Mouse (Mus musculus) brain, embryonic 14.5 days (tissue): ENCODE measurements at regions not wholly inside any gene's neighbourhood (a gene's known extent, or its start where the extent isn't known, plus 50 kb on each side); places are given as distances from the start of the nearest gene placed in this dataset.

Experiments used
- CTCF ChIP-seq: fragments of 200-500 bp; IDR thresholded peaks from 2 replicates; pipeline ENCODE4 v1.5.1; 2012; ENCODE audit warnings: inconsistent platforms, mild to moderate bottlenecking, moderate library complexity, borderline replicate concordance; ENCODE audit not compliant: insufficient read depth, insufficient read length; ENCODE audit errors: extremely low read depth
- POLR2A ChIP-seq: fragments of 200-500 bp; IDR thresholded peaks from 2 replicates; pipeline ENCODE4 v1.6.1; 2012; ENCODE audit warnings: mild to moderate bottlenecking, inconsistent platforms, borderline replicate concordance; ENCODE audit not compliant: poor library complexity, insufficient read depth, insufficient read length, severe bottlenecking; ENCODE audit errors: extremely low read depth

DNA sequence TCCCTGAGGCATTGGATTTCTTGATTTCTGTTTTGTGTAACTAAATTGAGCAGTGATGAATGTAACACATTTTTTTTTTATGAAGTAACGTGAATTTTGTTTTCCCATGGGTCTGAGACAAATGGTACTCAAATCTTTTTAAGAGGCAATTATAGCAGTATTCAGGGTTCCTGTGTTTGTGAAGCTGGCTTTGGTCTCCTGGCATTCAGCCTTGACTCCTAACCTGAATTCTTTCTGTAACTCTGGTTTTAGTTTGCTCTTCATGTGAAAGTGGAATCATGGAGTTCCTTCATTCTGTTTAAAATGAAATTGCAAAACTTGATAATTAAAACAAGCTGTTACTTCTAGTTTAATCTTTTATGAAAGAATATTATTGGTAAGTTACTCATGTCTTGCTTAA lies 58.3 kb downstream of the Gm10358 start:
- TF ChIP-seq CTCF: no peak
- TF ChIP-seq POLR2A: no peak
